Mouse (Mus musculus) gastrocnemius, postnatal 4 days (tissue): ENCODE measurements around the gene Surf2. TPM values are rescaled to one million over a fixed set of nuclear protein-coding genes. Genes with fewer than 3 reads are reported as not detected.

Experiments used
- DNase-seq, 2 experiments: peaks; one replicate each; pipeline ENCODE4 v3.0.0; 2021 to 2022; ENCODE audit warnings: low spot score in 2 of 2, mixed read lengths in 2 of 2
- total RNA-seq, 2 experiments: library from RNA; stranded (reverse); gene quantifications; 2 replicates each; pipeline ENCODE4 v1.2.3; 2021

Gene Surf2
- total RNA-seq, 2 experiments from 2014 or later: 15.5 to 17.8 TPM

- no peak for DNase-seq
These were observed 40.8 kb downstream of the Surf2 start for GRCm38 (mm10) chr2:26956811-26957487.

- no peak for DNase-seq
These were observed 41.3 kb downstream of the Surf2 start for GRCm38 (mm10) chr2:26957488-26957859.

- no peak for DNase-seq
These were observed 44.6 kb downstream of the Surf2 start for GRCm38 (mm10) chr2:26960756-26961155.

GRCm38 (mm10) chr2:26963923-26964723 is 48.0 kb downstream of the Surf2 start, which contains the start of gene Rexo4:
Gene Rexo4, minus strand, starts transcription at chr2:26964386.
- DNase-seq: peak; percentile 87 to 97

GRCm38 (mm10) chr2:26964724-26965370 is 48.7 kb downstream of the Surf2 start:
- no peak for DNase-seq

- no peak for DNase-seq
These were observed 51.1 kb downstream of the Surf2 start for GRCm38 (mm10) chr2:26967262-26967661.

Other genes starting within 250 kb of the Surf2 start
- not detected for gene Lcn4, start 245.1 kb upstream of the Surf2 start, total RNA-seq
- not detected for gene Abo, start 51.4 kb upstream of the Surf2 start, total RNA-seq
- 10 to 100 TPM; 15.7 to 17.6 TPM for gene Surf6, start 13.5 kb upstream of the Surf2 start, total RNA-seq
- gene Med22, start 5.7 kb upstream of the Surf2 start, total RNA-seq: 10 to 100 TPM; 30.6 to 34.7 TPM
- 100 to 1,000 TPM; 463 to 500 TPM for gene Rpl7a, start 5.6 kb upstream of the Surf2 start, total RNA-seq
- gene Surf1, start 163 bp downstream of the Surf2 start, total RNA-seq: 10 to 100 TPM; 38.9 to 44.9 TPM
- gene Surf4, start 17.6 kb downstream of the Surf2 start, total RNA-seq: 100 to 1,000 TPM; 116 to 119 TPM
- not detected for gene Stkld1, start 17.7 kb downstream of the Surf2 start, total RNA-seq
- gene Rexo4, start 48.0 kb downstream of the Surf2 start, total RNA-seq: 10 to 100 TPM; 23.8 to 29.4 TPM
- gene Adamts13, start 57.0 kb downstream of the Surf2 start, total RNA-seq: under 1 TPM; 0.05 to 0.21 TPM
- gene Cacfd1, start 93.6 kb downstream of the Surf2 start, total RNA-seq: 10 to 100 TPM; 34.8 to 38.5 TPM
- gene Slc2a6, start 111.6 kb downstream of the Surf2 start, total RNA-seq: under 1 TPM; 0.32 to 0.49 TPM
- gene Mymk, start 155.8 kb downstream of the Surf2 start, total RNA-seq: 100 to 1,000 TPM; 111 to 118 TPM
- gene Adamtsl2, start 163.0 kb downstream of the Surf2 start, total RNA-seq: 1 to 10 TPM; 2.5 to 4.6 TPM
- under 1 TPM; 0.29 to 0.39 TPM for gene Fam163b, start 226.1 kb downstream of the Surf2 start, total RNA-seq
- under 1 TPM; 0.20 to 0.36 TPM for gene Dbh, start 248.9 kb downstream of the Surf2 start, total RNA-seq